Mouse (Mus musculus): ENCODE measurements at regions not wholly inside any gene's neighbourhood (a gene's known extent, or its start where the extent isn't known, plus 50 kb on each side); places are given as distances from the start of the nearest gene placed in this dataset.
"Not testable (repeated sequence)": the region's sequence is repeated elsewhere in the genome, so short reads cannot be mapped to it uniquely, and the experiment has no call there.

GRCm38 (mm10) chr13:80992342-80992741 lies 109.2 kb downstream of the Arrdc3 start:
- H3K4me1 ChIP-seq (ENCODE audit: insufficient read depth), result no peaks in the 10 kb centered on the region
- H3K27ac ChIP-seq (ENCODE audit: low read depth), result no peak overlapping the region
- H3K4me3 ChIP-seq (ENCODE audit: low read depth, low read length), result no peak overlapping the region
- ATAC-seq (no peak), DNase-seq (no peak)
- no peaks in the 10 kb centered on the region for H3K36me3 ChIP-seq (replicated peaks; ENCODE audit: insufficient read depth, low read length)
- H3K9me3 ChIP-seq (ENCODE audit: low read length), result no peaks in the 10 kb centered on the region
- H3K4me2 ChIP-seq (ENCODE audit: low read depth, low read length), result no peak overlapping the region
- TF ChIP-seq EP300 (IDR thresholded peaks at IDR 0.05; ENCODE audit: low read depth), result no peak
- TF ChIP-seq CTCF (IDR thresholded peaks at IDR 0.05; ENCODE audit: low read depth), result no peak
- WGBS (ENCODE audit: insufficient replicate concordance), result 67% methylated on average over 2 of the region's 2 CpGs
- H3K9ac ChIP-seq (replicated peaks), result no peak overlapping the region
- no peaks in the 10 kb centered on the region for H3K27me3 ChIP-seq (ENCODE audit: insufficient read depth, low read length)

- Histone ChIP-seq H3K27ac (ENCODE audit: low read depth) (no peak overlapping the region), H3K4me2 (ENCODE audit: low read depth, low read length) (no peak overlapping the region), H3K27me3 (ENCODE audit: insufficient read depth, low read length) (no peaks in the 10 kb centered on the region), H3K9me3 (ENCODE audit: low read length) (no peaks in the 10 kb centered on the region), H3K4me1 (ENCODE audit: insufficient read depth) (no peaks in the 10 kb centered on the region), H3K9ac (replicated peaks) (no peak overlapping the region), H3K4me3 (ENCODE audit: low read depth, low read length) (no peak overlapping the region), H3K36me3 (replicated peaks; ENCODE audit: insufficient read depth, low read length) (no peaks in the 10 kb centered on the region)
- DNase-seq (no peak), ATAC-seq (no peak)
- 46% methylated on average over 5 of the region's 5 CpGs for WGBS (ENCODE audit: insufficient replicate concordance)
- TF ChIP-seq EP300 (IDR thresholded peaks at IDR 0.05; ENCODE audit: low read depth) (no peak), CTCF (IDR thresholded peaks at IDR 0.05; ENCODE audit: low read depth) (no peak)
Observed at GRCm38 (mm10) chr13:81008864-81009766, 125.9 kb downstream of the Arrdc3 start.

- DNase-seq, result no peak
Observed at GRCm38 (mm10) chr13:81013953-81014352, 130.8 kb downstream of the Arrdc3 start.

GRCm38 (mm10) chr13:81020106-81020747 lies 137.0 kb downstream of the Arrdc3 start:
- H3K4me1 ChIP-seq (ENCODE audit: insufficient read depth), result no peaks in the 10 kb centered on the region
- WGBS (ENCODE audit: insufficient replicate concordance), result 65% methylated on average over 3 of the region's 3 CpGs
- ATAC-seq (no peak), DNase-seq (no peak)
- H3K27me3 ChIP-seq (ENCODE audit: insufficient read depth, low read length), result no peaks in the 10 kb centered on the region
- H3K9me3 ChIP-seq (ENCODE audit: low read length), result no peaks in the 10 kb centered on the region
- H3K9ac ChIP-seq (replicated peaks), result no peak overlapping the region
- H3K36me3 ChIP-seq (replicated peaks; ENCODE audit: insufficient read depth, low read length), result no peaks in the 10 kb centered on the region
- TF ChIP-seq EP300 (IDR thresholded peaks at IDR 0.05; ENCODE audit: low read depth), result no peak
- no peak for TF ChIP-seq CTCF (IDR thresholded peaks at IDR 0.05; ENCODE audit: low read depth)
- no peak overlapping the region for H3K4me2 ChIP-seq (ENCODE audit: low read depth, low read length)
- H3K27ac ChIP-seq (ENCODE audit: low read depth), result no peak overlapping the region
- H3K4me3 ChIP-seq (ENCODE audit: low read depth, low read length), result no peak overlapping the region

More at GRCm38 (mm10) chr13:81013953-81014352, 130.8 kb downstream of the Arrdc3 start:
- H3K27me3 ChIP-seq (ENCODE audit: insufficient read depth, low read length), result no peaks in the 10 kb centered on the region
- no peak overlapping the region for H3K9ac ChIP-seq (replicated peaks)
- H3K9me3 ChIP-seq (ENCODE audit: low read length), result no peaks in the 10 kb centered on the region
- no peaks in the 10 kb centered on the region for H3K4me1 ChIP-seq (ENCODE audit: insufficient read depth)
- no peak for TF ChIP-seq EP300 (IDR thresholded peaks at IDR 0.05; ENCODE audit: low read depth)
- no peak for TF ChIP-seq CTCF (IDR thresholded peaks at IDR 0.05; ENCODE audit: low read depth)
- no peak overlapping the region for H3K27ac ChIP-seq (ENCODE audit: low read depth)
- ATAC-seq, result no peak
- no peak overlapping the region for H3K4me2 ChIP-seq (ENCODE audit: low read depth, low read length)
- H3K36me3 ChIP-seq (replicated peaks; ENCODE audit: insufficient read depth, low read length), result no peaks in the 10 kb centered on the region
- H3K4me3 ChIP-seq (ENCODE audit: low read depth, low read length), result no peak overlapping the region
- WGBS (ENCODE audit: insufficient replicate concordance), result 78% methylated on average over 1 of the region's 1 CpGs

- H3K9ac ChIP-seq (replicated peaks), result no peak overlapping the region
- H3K4me2 ChIP-seq (ENCODE audit: low read depth, low read length), result no peak overlapping the region
- 75% methylated on average over 2 of the region's 2 CpGs for WGBS (ENCODE audit: insufficient replicate concordance)
- H3K27ac ChIP-seq (ENCODE audit: low read depth), result no peak overlapping the region
- no peaks in the 10 kb centered on the region for H3K36me3 ChIP-seq (replicated peaks; ENCODE audit: insufficient read depth, low read length)
- no peaks in the 10 kb centered on the region for H3K4me1 ChIP-seq (ENCODE audit: insufficient read depth)
- no peak for DNase-seq
- TF ChIP-seq CTCF (IDR thresholded peaks at IDR 0.05; ENCODE audit: low read depth), result no peak
- no peak for TF ChIP-seq EP300 (IDR thresholded peaks at IDR 0.05; ENCODE audit: low read depth)
- no peaks in the 10 kb centered on the region for H3K9me3 ChIP-seq (ENCODE audit: low read length)
- no peaks in the 10 kb centered on the region for H3K27me3 ChIP-seq (ENCODE audit: insufficient read depth, low read length)
- H3K4me3 ChIP-seq (ENCODE audit: low read depth, low read length), result no peak overlapping the region
- no peak for ATAC-seq
Observed at GRCm38 (mm10) chr13:81020811-81021210, 137.6 kb downstream of the Arrdc3 start.

- Histone ChIP-seq H3K36me3 (replicated peaks; ENCODE audit: insufficient read depth, low read length) (no peaks in the 10 kb centered on the region), H3K4me1 (ENCODE audit: insufficient read depth) (no peaks in the 10 kb centered on the region), H3K9me3 (ENCODE audit: low read length) (no peaks in the 10 kb centered on the region), H3K27me3 (ENCODE audit: insufficient read depth, low read length) (no peaks in the 10 kb centered on the region), H3K4me2 (ENCODE audit: low read depth, low read length) (no peak overlapping the region), H3K27ac (ENCODE audit: low read depth) (no peak overlapping the region), H3K9ac (replicated peaks) (no peak overlapping the region), H3K4me3 (ENCODE audit: low read depth, low read length) (no peak overlapping the region)
- WGBS (ENCODE audit: insufficient replicate concordance), result 72% methylated on average over 1 of the region's 1 CpGs
- ATAC-seq (no peak), DNase-seq (no peak)
- TF ChIP-seq CTCF (IDR thresholded peaks at IDR 0.05; ENCODE audit: low read depth), result peak; percentile 20; the same call in 1 of the 2 replicates
- no peak for TF ChIP-seq EP300 (IDR thresholded peaks at IDR 0.05; ENCODE audit: low read depth)
Observed at GRCm38 (mm10) chr13:81022410-81022809, 139.2 kb downstream of the Arrdc3 start.

- not testable (repeated sequence) for H3K4me3 ChIP-seq (ENCODE audit: low read depth, low read length); H3K4me2 ChIP-seq (ENCODE audit: low read depth, low read length); DNase-seq; H3K9me3 ChIP-seq (ENCODE audit: low read length); H3K9ac ChIP-seq (replicated peaks); H3K4me1 ChIP-seq (ENCODE audit: insufficient read depth); ATAC-seq; H3K27me3 ChIP-seq (ENCODE audit: insufficient read depth, low read length); H3K36me3 ChIP-seq (replicated peaks; ENCODE audit: insufficient read depth, low read length); H3K27ac ChIP-seq (ENCODE audit: low read depth)
- WGBS (ENCODE audit: insufficient replicate concordance), result 76% methylated on average over 14 of the region's 14 CpGs
Observed at GRCm38 (mm10) chr13:81025241-81025760, 142.1 kb downstream of the Arrdc3 start.

Data from liver, postnatal 0 days (tissue).